Mouse (Mus musculus) midbrain, embryonic 10.5 days (tissue): ENCODE results near the gene Col25a1. TPM values are rescaled to one million over a fixed set of nuclear protein-coding genes. Genes with fewer than 3 reads are reported as not detected.

Source experiments
- DNase-seq: peaks from one replicate; pipeline ENCODE4 v3.0.0-alpha.2; 2017; ENCODE audit warnings: low spot score
- H3K27ac ChIP-seq: fragments of 300-500 bp; sonication (generic); replicated peaks from 2 replicates; pipeline ENCODE4 v1.5.1; 2016; ENCODE audit warnings: mild to moderate bottlenecking
- H3K27me3 ChIP-seq: fragments of 300-500 bp; sonication (generic); 2 replicates; pipeline ENCODE4 v1.6.1; 2016; ENCODE audit warnings: low read depth, mild to moderate bottlenecking; ENCODE audit not compliant: poor library complexity, severe bottlenecking
- H3K36me3 ChIP-seq: fragments of 300-500 bp; sonication (generic); 2 replicates; pipeline ENCODE4 v1.6.1; 2016; ENCODE audit warnings: mild to moderate bottlenecking, moderate library complexity
- H3K4me1 ChIP-seq: fragments of 300-500 bp; sonication (generic); 2 replicates; pipeline ENCODE4 v1.6.1; 2016
- H3K4me3 ChIP-seq: fragments of 300-500 bp; sonication (generic); 2 replicates; pipeline ENCODE4 v1.5.1; 2016; ENCODE audit warnings: mild to moderate bottlenecking, moderate library complexity
- H3K9me3 ChIP-seq: fragments of 300-500 bp; sonication (generic); replicated peaks from 2 replicates; pipeline ENCODE4 v1.6.1; 2016; ENCODE audit warnings: mild to moderate bottlenecking
- WGBS: fragments of 180-500 bp; shearing (Covaris S2); methylation state at CpG from one replicate; pipeline ENCODE4 v1.1.7; 2016; 5-methylcytosine and 5-hydroxymethylcytosine counted together
- polyA plus RNA-seq: library from polyadenylated mRNA; unstranded; fragments of >200 nt; fragmentation: Nextera tagmentation; extraction: Ambion mirVana; gene quantifications from 2 replicates; pipeline ENCODE4 v1.2.1, GENCODE M21; 2016

Col25a1 gene
- polyA plus RNA-seq, 1 experiment from 2014 or later: 1.5 TPM

- WGBS: under 1% methylated on average over 40 of the region's 40 CpGs
Measured at GRCm38 (mm10) chr3:130180181-130180940, 49.1 kb downstream of the Col25a1 start.

GRCm38 (mm10) chr3:130180964-130181590 is 49.8 kb downstream of the Col25a1 start:
- H3K9me3 ChIP-seq: no peaks in the 10 kb centered on the region
- peak overlapping the region; percentile 72 for H3K4me3 ChIP-seq
- no peaks in the 10 kb centered on the region for H3K36me3 ChIP-seq
- WGBS: under 1% methylated on average over 40 of the region's 40 CpGs
- peak; percentile 53 for DNase-seq
- H3K27me3 ChIP-seq: peaks cover 38% of the 10 kb centered on the region
- H3K27ac ChIP-seq: peak overlapping the region; percentile 83
- H3K4me1 ChIP-seq: peaks cover 24% of the 10 kb centered on the region

More at GRCm38 (mm10) chr3:130180181-130180940, 49.1 kb downstream of the Col25a1 start:
- peak; percentile 85 for DNase-seq
- peaks cover 38% of the 10 kb centered on the region for H3K27me3 ChIP-seq
- no peaks in the 10 kb centered on the region for H3K36me3 ChIP-seq
- no peaks in the 10 kb centered on the region for H3K9me3 ChIP-seq
- H3K27ac ChIP-seq: peak overlapping the region; percentile 83
- H3K4me1 ChIP-seq: peaks cover 24% of the 10 kb centered on the region
- peak overlapping the region; percentile 72 for H3K4me3 ChIP-seq

GRCm38 (mm10) chr3:130181591-130181980 is 50.3 kb downstream of the Col25a1 start:
- WGBS: 24% methylated on average over 8 of the region's 8 CpGs
- H3K27ac ChIP-seq: peak overlapping the region; percentile 83; the same call in 1 of the 2 replicates
- peaks cover 38% of the 10 kb centered on the region for H3K27me3 ChIP-seq
- H3K4me1 ChIP-seq: peaks cover 24% of the 10 kb centered on the region
- H3K9me3 ChIP-seq: no peaks in the 10 kb centered on the region
- peak overlapping the region; percentile 72 for H3K4me3 ChIP-seq
- no peak for DNase-seq
- H3K36me3 ChIP-seq: no peaks in the 10 kb centered on the region

GRCm38 (mm10) chr3:130182450-130182849 is 51.1 kb downstream of the Col25a1 start:
- no peaks in the 10 kb centered on the region for H3K36me3 ChIP-seq
- peaks cover 38% of the 10 kb centered on the region for H3K27me3 ChIP-seq
- H3K9me3 ChIP-seq: no peaks in the 10 kb centered on the region
- 90% methylated on average over 4 of the region's 4 CpGs for WGBS
- no peak overlapping the region for H3K27ac ChIP-seq
- H3K4me1 ChIP-seq: peaks cover 21% of the 10 kb centered on the region
- no peak for DNase-seq
- H3K4me3 ChIP-seq: no peak overlapping the region

GRCm38 (mm10) chr3:130185111-130185510 is 53.8 kb downstream of the Col25a1 start:
- WGBS: 61% methylated on average over 3 of the region's 3 CpGs

GRCm38 (mm10) chr3:130187588-130187987 is 56.3 kb downstream of the Col25a1 start:
- WGBS: 87% methylated on average over 5 of the region's 5 CpGs
- H3K4me1 ChIP-seq: no peaks in the 10 kb centered on the region

More at GRCm38 (mm10) chr3:130185111-130185510, 53.8 kb downstream of the Col25a1 start:
- H3K27me3 ChIP-seq: peaks cover 25% of the 10 kb centered on the region
- DNase-seq: no peak
- no peak overlapping the region for H3K27ac ChIP-seq
- H3K4me1 ChIP-seq: peaks cover 11% of the 10 kb centered on the region
- H3K9me3 ChIP-seq: no peaks in the 10 kb centered on the region
- H3K36me3 ChIP-seq: no peaks in the 10 kb centered on the region
- H3K4me3 ChIP-seq: no peak overlapping the region

GRCm38 (mm10) chr3:130193450-130193849 is 62.1 kb downstream of the Col25a1 start:
- no peaks in the 10 kb centered on the region for H3K9me3 ChIP-seq
- 92% methylated on average over 8 of the region's 8 CpGs for WGBS
- no peaks in the 10 kb centered on the region for H3K27me3 ChIP-seq
- H3K36me3 ChIP-seq: no peaks in the 10 kb centered on the region
- no peak for DNase-seq
- H3K4me3 ChIP-seq: no peak overlapping the region
- no peak overlapping the region for H3K27ac ChIP-seq
- H3K4me1 ChIP-seq: no peaks in the 10 kb centered on the region

More at GRCm38 (mm10) chr3:130187588-130187987, 56.3 kb downstream of the Col25a1 start:
- no peak overlapping the region for H3K4me3 ChIP-seq
- no peak overlapping the region for H3K27ac ChIP-seq
- DNase-seq: no peak
- no peaks in the 10 kb centered on the region for H3K9me3 ChIP-seq
- peaks cover 6% of the 10 kb centered on the region for H3K27me3 ChIP-seq
- H3K36me3 ChIP-seq: no peaks in the 10 kb centered on the region

GRCm38 (mm10) chr3:130214631-130215030 is 83.3 kb downstream of the Col25a1 start:
- H3K27ac ChIP-seq: no peak overlapping the region
- DNase-seq: no peak
- peaks cover 3% of the 10 kb centered on the region; the same call in 1 of the 2 replicates for H3K4me1 ChIP-seq
- no peaks in the 10 kb centered on the region for H3K27me3 ChIP-seq
- no peak overlapping the region for H3K4me3 ChIP-seq
- H3K36me3 ChIP-seq: no peaks in the 10 kb centered on the region
- no peaks in the 10 kb centered on the region for H3K9me3 ChIP-seq
- WGBS: 89% methylated on average over 11 of the region's 11 CpGs

GRCm38 (mm10) chr3:130216141-130216540 is 84.8 kb downstream of the Col25a1 start:
- Histone ChIP-seq H3K36me3 (no peaks in the 10 kb centered on the region), H3K27ac (no peak overlapping the region), H3K4me1 (peaks cover 3% of the 10 kb centered on the region; the same call in 1 of the 2 replicates), H3K27me3 (no peaks in the 10 kb centered on the region), H3K9me3 (no peaks in the 10 kb centered on the region), H3K4me3 (no peak overlapping the region)
- no peak for DNase-seq

GRCm38 (mm10) chr3:130216646-130217045 is 85.3 kb downstream of the Col25a1 start:
- Histone ChIP-seq H3K9me3 (no peaks in the 10 kb centered on the region), H3K4me1 (peaks cover 3% of the 10 kb centered on the region; the same call in 1 of the 2 replicates), H3K4me3 (no peak overlapping the region), H3K27ac (no peak overlapping the region), H3K27me3 (no peaks in the 10 kb centered on the region), H3K36me3 (no peaks in the 10 kb centered on the region)
- 91% methylated on average over 3 of the region's 3 CpGs for WGBS
- no peak for DNase-seq

- Histone ChIP-seq H3K4me3 (no peak overlapping the region), H3K9me3 (no peaks in the 10 kb centered on the region), H3K4me1 (peaks cover 3% of the 10 kb centered on the region; the same call in 1 of the 2 replicates), H3K36me3 (no peaks in the 10 kb centered on the region), H3K27me3 (no peaks in the 10 kb centered on the region), H3K27ac (no peak overlapping the region)
- 88% methylated on average over 2 of the region's 2 CpGs for WGBS
- DNase-seq: no peak
Measured at GRCm38 (mm10) chr3:130217705-130218104, 86.4 kb downstream of the Col25a1 start.

- DNase-seq: no peak
- H3K36me3 ChIP-seq: no peaks in the 10 kb centered on the region
- peaks cover 3% of the 10 kb centered on the region; the same call in 1 of the 2 replicates for H3K4me1 ChIP-seq
- H3K27ac ChIP-seq: no peak overlapping the region
- no peaks in the 10 kb centered on the region for H3K9me3 ChIP-seq
- H3K4me3 ChIP-seq: no peak overlapping the region
- no peaks in the 10 kb centered on the region for H3K27me3 ChIP-seq
- WGBS: 71% methylated on average over 5 of the region's 5 CpGs
Measured at GRCm38 (mm10) chr3:130218232-130218728, 87.0 kb downstream of the Col25a1 start.

- H3K27ac ChIP-seq: no peak overlapping the region
- no peaks in the 10 kb centered on the region for H3K36me3 ChIP-seq
- DNase-seq: no peak
- H3K27me3 ChIP-seq: no peaks in the 10 kb centered on the region
- no peak overlapping the region for H3K4me3 ChIP-seq
- 89% methylated on average over 3 of the region's 3 CpGs for WGBS
- no peaks in the 10 kb centered on the region for H3K9me3 ChIP-seq
- H3K4me1 ChIP-seq: peaks cover 3% of the 10 kb centered on the region; the same call in 1 of the 2 replicates
Measured at GRCm38 (mm10) chr3:130220811-130221210, 89.5 kb downstream of the Col25a1 start.
